Mouse (Mus musculus) kidney, adult 2 months (tissue): ENCODE data around the gene Nip7.

Experiments
- CTCF ChIP-seq: fragments of 200-500 bp; conservative IDR thresholded peaks from 2 replicates; pipeline ENCODE4 v1.5.1; 2011; ENCODE audit warnings: low read depth, mild to moderate bottlenecking, control low read depth, low read length, moderate library complexity, mixed read lengths; ENCODE audit not compliant: insufficient read depth, insufficient read length
- POLR2A ChIP-seq: fragments of 200-500 bp; IDR thresholded peaks from one replicate; pipeline ENCODE4 v1.6.1; 2011; ENCODE audit warnings: low read depth, low read length, control low read depth

DNA sequence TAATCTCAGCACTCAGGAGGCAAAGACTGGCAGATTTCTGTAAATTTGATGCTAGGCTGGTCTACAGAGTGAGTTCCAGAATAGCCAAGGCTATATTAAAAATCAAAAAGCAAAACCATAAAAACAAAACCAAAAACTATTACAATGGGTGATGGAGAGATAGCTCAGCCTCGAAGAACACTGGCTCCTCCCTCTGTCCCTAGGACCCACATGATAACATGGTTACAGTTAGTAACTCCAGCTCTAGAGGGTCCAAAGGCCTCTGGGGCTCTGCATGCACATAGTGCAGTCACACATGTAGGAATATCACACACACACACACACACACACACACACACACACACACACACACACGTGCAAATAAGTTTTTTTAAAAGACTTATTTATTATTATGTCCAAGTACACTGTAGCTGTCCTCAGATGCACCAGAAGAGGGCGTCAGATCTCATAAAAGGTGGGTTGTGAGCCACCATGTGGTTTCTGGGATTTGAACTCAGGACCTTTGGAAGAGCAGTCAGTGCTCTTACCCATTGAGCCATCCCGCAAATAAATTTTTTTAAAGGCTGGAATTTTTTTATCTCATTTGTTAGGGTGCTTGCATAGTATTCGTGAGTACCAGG, 53.2 kb downstream of the Nip7 start:
- TF ChIP-seq CTCF (no peak), POLR2A (no peak)
